Mouse (Mus musculus) olfactory bulb, adult 2 months (tissue): Measurements from ENCODE around the gene Plekhd1. TPM values are rescaled to one million over a fixed set of nuclear protein-coding genes. Genes with fewer than 3 reads are reported as not detected.

Experiments
- H3K27ac ChIP-seq: fragments of 200-500 bp; 2 replicates; pipeline ENCODE4 v1.5.1; 2012; ENCODE audit warnings: low read depth, low read length; ENCODE audit not compliant: insufficient read depth
- H3K4me1 ChIP-seq: fragments of 200-500 bp; 2 replicates; pipeline ENCODE4 v1.6.1; 2012; ENCODE audit warnings: low read length; ENCODE audit not compliant: control insufficient read depth, insufficient read depth
- H3K4me3 ChIP-seq: fragments of 200-500 bp; 2 replicates; pipeline ENCODE4 v1.5.1; 2012; ENCODE audit warnings: mild to moderate bottlenecking, low read depth, low read length, moderate library complexity; ENCODE audit not compliant: insufficient read depth
- CTCF ChIP-seq: fragments of 200-500 bp; IDR thresholded peaks from 2 replicates; pipeline ENCODE4 v1.5.1; 2012; ENCODE audit warnings: low read depth, mild to moderate bottlenecking, low read length, moderate library complexity; ENCODE audit not compliant: insufficient read depth
- POLR2A ChIP-seq: fragments of 200-500 bp; IDR thresholded peaks from 2 replicates; pipeline ENCODE4 v1.6.1; 2012; ENCODE audit warnings: mild to moderate bottlenecking, low read depth, low read length, moderate library complexity; ENCODE audit not compliant: insufficient read depth
- WGBS: fragments of 180-500 bp; shearing (Covaris S2); methylation state at CpG from one replicate; pipeline ENCODE4 v1.1.7; 2018; 5-methylcytosine and 5-hydroxymethylcytosine counted together
- polyA plus RNA-seq: library from polyadenylated mRNA; stranded (reverse); fragments of >200 nt; gene quantifications from 2 replicates; pipeline ENCODE4 v1.2.4, GENCODE M21; 2012; ENCODE audit warnings: low replicate concordance; ENCODE audit not compliant: missing spikeins, insufficient read depth, insufficient read length

Gene Plekhd1
- polyA plus RNA-seq, 1 experiment = not detected

GRCm38 (mm10) chr12:80658661-80659060 is 33.7 kb upstream of the Plekhd1 start:
- TF ChIP-seq POLR2A (no peak), CTCF (no peak)
- WGBS = 68% methylated on average over 6 of the region's 6 CpGs

GRCm38 (mm10) chr12:80662322-80662721 is 30.1 kb upstream of the Plekhd1 start:
- no peaks in the 10 kb centered on the region; the same call in 1 of the 2 replicates for H3K4me1 ChIP-seq
- TF ChIP-seq CTCF = no peak
- no peak overlapping the region for H3K27ac ChIP-seq
- WGBS = 94% methylated on average over 10 of the region's 10 CpGs
- no peak overlapping the region for H3K4me3 ChIP-seq

More at GRCm38 (mm10) chr12:80658661-80659060, 33.7 kb upstream of the Plekhd1 start:
- H3K27ac ChIP-seq = no peak overlapping the region
- H3K4me1 ChIP-seq = peaks cover 3% of the 10 kb centered on the region; the same call in 1 of the 2 replicates
- H3K4me3 ChIP-seq = no peak overlapping the region

GRCm38 (mm10) chr12:80663935-80664334 is 28.5 kb upstream of the Plekhd1 start:
- TF ChIP-seq POLR2A (no peak), CTCF (no peak)
- Histone ChIP-seq H3K27ac (no peak overlapping the region), H3K4me3 (no peak overlapping the region), H3K4me1 (no peaks in the 10 kb centered on the region; the same call in 1 of the 2 replicates)
- WGBS = 88% methylated on average over 2 of the region's 2 CpGs

- no peaks in the 10 kb centered on the region; the same call in 1 of the 2 replicates for H3K4me1 ChIP-seq
- no peak overlapping the region for H3K4me3 ChIP-seq
- no peak for TF ChIP-seq CTCF
- TF ChIP-seq POLR2A = no peak
- 67% methylated on average over 2 of the region's 2 CpGs for WGBS
- no peak overlapping the region for H3K27ac ChIP-seq
Observed at GRCm38 (mm10) chr12:80668391-80668790, 24.0 kb upstream of the Plekhd1 start.

- Histone ChIP-seq H3K4me1 (no peaks in the 10 kb centered on the region), H3K4me3 (no peak overlapping the region), H3K27ac (no peak overlapping the region)
- 8% methylated on average over 3 of the region's 3 CpGs for WGBS
- TF ChIP-seq POLR2A = no peak
- TF ChIP-seq CTCF = no peak
Observed at GRCm38 (mm10) chr12:80673170-80673569, 19.2 kb upstream of the Plekhd1 start.

GRCm38 (mm10) chr12:80681340-80681739 is 11.1 kb upstream of the Plekhd1 start:
- H3K4me3 ChIP-seq = no peak overlapping the region
- no peak overlapping the region for H3K27ac ChIP-seq
- H3K4me1 ChIP-seq = no peaks in the 10 kb centered on the region
- 71% methylated on average over 1 of the region's 1 CpGs for WGBS
- TF ChIP-seq POLR2A (no peak), CTCF (no peak)

- Histone ChIP-seq H3K4me1 (peaks cover 5% of the 10 kb centered on the region), H3K27ac (no peak overlapping the region), H3K4me3 (no peak overlapping the region)
- 97% methylated on average over 3 of the region's 3 CpGs for WGBS
- TF ChIP-seq POLR2A = no peak
Observed at GRCm38 (mm10) chr12:80683554-80683953, 8.8 kb upstream of the Plekhd1 start.

GRCm38 (mm10) chr12:80684316-80684715 is 8.1 kb upstream of the Plekhd1 start:
- TF ChIP-seq CTCF (no peak), POLR2A (no peak)
- no peak overlapping the region for H3K27ac ChIP-seq
- no peak overlapping the region for H3K4me3 ChIP-seq
- 65% methylated on average over 3 of the region's 3 CpGs for WGBS
- peaks cover 5% of the 10 kb centered on the region for H3K4me1 ChIP-seq

- Histone ChIP-seq H3K4me3 (no peak overlapping the region), H3K4me1 (peaks cover 14% of the 10 kb centered on the region), H3K27ac (no peak overlapping the region)
- WGBS = 29% methylated on average over 10 of the region's 10 CpGs
- no peak for TF ChIP-seq POLR2A
- no peak for TF ChIP-seq CTCF
Observed at GRCm38 (mm10) chr12:80687788-80688211, 4.6 kb upstream of the Plekhd1 start.

- peaks cover 18% of the 10 kb centered on the region for H3K4me1 ChIP-seq
- no peak overlapping the region for H3K4me3 ChIP-seq
- 64% methylated on average over 5 of the region's 5 CpGs for WGBS
- no peak overlapping the region for H3K27ac ChIP-seq
- TF ChIP-seq CTCF (no peak), POLR2A (no peak)
Observed at GRCm38 (mm10) chr12:80689696-80690095, 2.7 kb upstream of the Plekhd1 start.
